Mouse (Mus musculus) small intestine, adult 2 months (tissue): ENCODE data around the gene Bptf.
A peak's percentile ranks its signal among the peaks of the same experiment; 100 is the strongest.

Source experiments
- CTCF ChIP-seq: fragments of 200-500 bp; IDR thresholded peaks from 2 replicates; pipeline ENCODE4 v1.5.1; 2012; ENCODE audit warnings: low read depth, mild to moderate bottlenecking, control low read depth, inconsistent platforms, low read length, moderate library complexity, mixed read lengths; ENCODE audit not compliant: insufficient replicate concordance, insufficient read length; ENCODE audit errors: extremely low read depth
- POLR2A ChIP-seq: fragments of 200-500 bp; IDR thresholded peaks from 2 replicates; pipeline ENCODE4 v1.6.1; 2012; ENCODE audit warnings: low read depth, mild to moderate bottlenecking, control low read depth, inconsistent platforms, low read length, moderate library complexity

GRCm38 (mm10) chr11:107138633-107139032, 6.7 kb upstream of the Bptf start:
- peak; percentile 23; the same call in 1 of the 2 replicates for TF ChIP-seq CTCF
- no peak for TF ChIP-seq POLR2A
